Mouse (Mus musculus) MEL (cell line): ENCODE results near the gene Dhx38. TPM values are rescaled to one million over a fixed set of nuclear protein-coding genes. Genes with fewer than 3 reads are reported as not detected.

ENCODE experiments used
- DNase-seq: peaks from one replicate; pipeline ENCODE4 v3.0.0; 2011; ENCODE audit warnings: low read depth, low spot score
- H3K27ac ChIP-seq: 2 replicates; pipeline ENCODE4 v1.5.1; 2012; ENCODE audit warnings: low read depth, mild to moderate bottlenecking, control low read depth, low read length, moderate library complexity; ENCODE audit not compliant: control insufficient read depth
- H3K27me3 ChIP-seq, 2 experiments: fragments of 150-350 bp in 1 of 2; sonication (generic) in 1 of 2; 2 replicates each; pipeline ENCODE4 v1.6.1; 2012; ENCODE audit warnings: low read length in 2 of 2, mild to moderate bottlenecking in 2 of 2, improper control_type of control experiment in 1 of 2, moderate library complexity in 1 of 2; ENCODE audit not compliant: insufficient read depth in 2 of 2, control insufficient read depth in 1 of 2
- H3K36me3 ChIP-seq, 2 experiments: 2 replicates each; pipeline ENCODE4 v1.6.1; 2012 to 2014; ENCODE audit warnings: low read length in 2 of 2, improper control_type of control experiment in 1 of 2, inconsistent platforms in 1 of 2, mild to moderate bottlenecking in 1 of 2; ENCODE audit not compliant: insufficient read depth in 2 of 2, control insufficient read depth in 1 of 2
- H3K4me1 ChIP-seq, 2 experiments: fragments of 150-350 bp in 1 of 2; sonication (generic) in 1 of 2; 2 replicates each; pipeline ENCODE4 v1.6.1; 2012; ENCODE audit warnings: low read length in 2 of 2, improper control_type of control experiment in 1 of 2, mild to moderate bottlenecking in 1 of 2; ENCODE audit not compliant: insufficient read depth in 2 of 2, control insufficient read depth in 1 of 2
- H3K4me3 ChIP-seq, 2 experiments: fragments of 150-350 bp in 1 of 2; sonication (generic) in 1 of 2; 2 replicates each; pipeline ENCODE4 v1.5.1; 2012; ENCODE audit warnings: low read depth in 2 of 2, low read length in 2 of 2, mild to moderate bottlenecking in 2 of 2, moderate library complexity in 2 of 2, control low read depth in 1 of 2, improper control_type of control experiment in 1 of 2; ENCODE audit not compliant: control insufficient read depth in 1 of 2, insufficient read depth in 1 of 2
- H3K79me2 ChIP-seq: 2 replicates; pipeline ENCODE4 v1.6.1; 2012; ENCODE audit warnings: mild to moderate bottlenecking, low read length, moderate library complexity; ENCODE audit not compliant: control insufficient read depth, poor library complexity, insufficient read depth
- H3K9ac ChIP-seq: 2 replicates; pipeline ENCODE4 v1.6.1; 2012; ENCODE audit warnings: low read depth, mild to moderate bottlenecking, control low read depth, low read length, moderate library complexity; ENCODE audit not compliant: control insufficient read depth, poor library complexity, severe bottlenecking
- H3K9me3 ChIP-seq: fragments of 150-350 bp; sonication (generic); replicated peaks from 2 replicates; pipeline ENCODE4 v1.6.1; 2012; ENCODE audit warnings: mild to moderate bottlenecking, low read length, improper control_type of control experiment, moderate library complexity; ENCODE audit not compliant: insufficient read depth
- BHLHE40 ChIP-seq: IDR thresholded peaks from 2 replicates; pipeline ENCODE4 v1.6.1; 2012; ENCODE audit warnings: low read depth, mild to moderate bottlenecking, inconsistent platforms, low read length, improper control_type of control experiment, borderline replicate concordance
- CHD2 ChIP-seq: IDR thresholded peaks from 2 replicates; pipeline ENCODE4 v1.6.1; 2011; ENCODE audit warnings: low read length, improper control_type of control experiment
- CTCF ChIP-seq, 3 experiments: IDR thresholded peaks in 2 of 3; conservative IDR thresholded peaks in 1 of 3; 2 replicates each; pipeline ENCODE4 v1.5.1; 2011 to 2012; ENCODE audit warnings: low read length in 3 of 3, low read depth in 2 of 3, mild to moderate bottlenecking in 2 of 3, improper control_type of control experiment in 1 of 3, inconsistent platforms in 1 of 3, mixed read lengths in 1 of 3, moderate library complexity in 1 of 3; ENCODE audit not compliant: control insufficient read depth in 1 of 3, insufficient read depth in 1 of 3, poor library complexity in 1 of 3, severe bottlenecking in 1 of 3
- ETS1 ChIP-seq: IDR thresholded peaks from 2 replicates; pipeline ENCODE4 v1.6.1; 2012; ENCODE audit warnings: low read depth, mild to moderate bottlenecking, inconsistent platforms, low read length, improper control_type of control experiment, moderate library complexity
- GABPA ChIP-seq: IDR thresholded peaks from 2 replicates; pipeline ENCODE4 v1.6.1; 2012; ENCODE audit warnings: low read depth, mild to moderate bottlenecking, inconsistent platforms, low read length, improper control_type of control experiment, moderate library complexity
- KAT2A ChIP-seq: conservative IDR thresholded peaks from 2 replicates; pipeline ENCODE4 v1.6.1; 2012; ENCODE audit warnings: low read depth, low read length, improper control_type of control experiment, inconsistent platforms
- MAX ChIP-seq: IDR thresholded peaks from 2 replicates; pipeline ENCODE4 v1.6.1; 2011; ENCODE audit warnings: low read length, improper control_type of control experiment
- MAZ ChIP-seq: IDR thresholded peaks from 2 replicates; pipeline ENCODE4 v1.6.1; 2012; ENCODE audit warnings: low read depth, mild to moderate bottlenecking, inconsistent platforms, low read length, improper control_type of control experiment
- MYB ChIP-seq: IDR thresholded peaks from 2 replicates; pipeline ENCODE4 v1.6.1; 2011; ENCODE audit warnings: mild to moderate bottlenecking, low read depth, low read length, improper control_type of control experiment
- NRF1 ChIP-seq: IDR thresholded peaks from 2 replicates; pipeline ENCODE4 v1.6.1; 2014; ENCODE audit warnings: low read depth, mild to moderate bottlenecking, inconsistent platforms, low read length, improper control_type of control experiment, moderate library complexity; ENCODE audit not compliant: poor library complexity, insufficient read depth, severe bottlenecking
- POLR2AphosphoS5 ChIP-seq: IDR thresholded peaks from 2 replicates; pipeline ENCODE4 v1.6.1; 2012; ENCODE audit warnings: low read depth, borderline replicate concordance, mild to moderate bottlenecking, inconsistent platforms, low read length, moderate library complexity, mixed read lengths
- SIN3A ChIP-seq: IDR thresholded peaks from 2 replicates; pipeline ENCODE4 v1.6.1; 2012; ENCODE audit warnings: low read length, improper control_type of control experiment, inconsistent platforms
- SMC3 ChIP-seq: IDR thresholded peaks from 2 replicates; pipeline ENCODE4 v1.6.1; 2011; ENCODE audit warnings: low read depth, low read length, improper control_type of control experiment
- TAL1 ChIP-seq: IDR thresholded peaks from 2 replicates; pipeline ENCODE4 v1.6.1; 2012; ENCODE audit warnings: mild to moderate bottlenecking, inconsistent platforms, low read length, moderate library complexity, mixed read lengths
- TCF12 ChIP-seq: IDR thresholded peaks from 2 replicates; pipeline ENCODE4 v1.6.1; 2014; ENCODE audit warnings: low read depth, mild to moderate bottlenecking, inconsistent platforms, low read length, improper control_type of control experiment, moderate library complexity
- USF1 ChIP-seq: IDR thresholded peaks from 2 replicates; pipeline ENCODE4 v1.6.1; 2014; ENCODE audit warnings: low read depth, mild to moderate bottlenecking, inconsistent platforms, low read length, improper control_type of control experiment, moderate library complexity
- polyA plus RNA-seq, 2 experiments: library from polyadenylated mRNA; stranded (reverse) in 1 of 2; unstranded in 1 of 2; fragments of >175 nt in 1 of 2; fragments of >200 nt in 1 of 2; gene quantifications; 2 replicates each; pipeline versions ENCODE4 v1.2.1 to v1.2.4; 2012; ENCODE audit warnings: low replicate concordance in 2 of 2, low read depth in 1 of 2; ENCODE audit not compliant: insufficient read length in 2 of 2, insufficient read depth in 1 of 2, missing spikeins in 1 of 2
- total RNA-seq: library from RNA; depleted of rRNA; stranded (reverse); fragments of 300-350 nt; gene quantifications from 2 replicates; pipeline ENCODE4 v1.2.3, GENCODE M21; 2012

Gene Dhx38
- total and polyA plus RNA-seq, 3 experiments = 43.3 to 72.1 (median 54.6) TPM

- H3K9me3 ChIP-seq = no peaks in the 10 kb centered on the region
- DNase-seq = no peak
- no peak overlapping the region for H3K27ac ChIP-seq
- H3K4me3 ChIP-seq = no peak overlapping the region
- no peaks in the 10 kb centered on the region for H3K79me2 ChIP-seq
- no peaks in the 10 kb centered on the region for H3K36me3 ChIP-seq
- peaks cover 0 to 3% of the 10 kb centered on the region in 2 experiments; a peak in 1 of 4 replicates for H3K4me1 ChIP-seq
- no peaks in the 10 kb centered on the region for H3K27me3 ChIP-seq
- TF ChIP-seq SMC3 (no peak), TCF12 (no peak), NRF1 (no peak), MAZ (no peak), ETS1 (no peak), CHD2 (no peak), MYB (no peak), USF1 (no peak), CTCF (IDR thresholded peaks at IDR 0.05 in 2 of 3, conservative IDR thresholded peaks at IDR 0.05 in 1 of 3; ENCODE audit: control insufficient read depth in 1 of 3, insufficient read depth in 1 of 3, low read depth in 2 of 3, low read length in 3 of 3, poor library complexity in 1 of 3, severe bottlenecking in 1 of 3) (no peak), BHLHE40 (no peak)
- H3K9ac ChIP-seq = no peak overlapping the region
These were observed 10.7 kb upstream of the Dhx38 start for GRCm38 (mm10) chr8:109576311-109576710.

GRCm38 (mm10) chr8:109571139-109571538 is 5.5 kb upstream of the Dhx38 start:
- Histone ChIP-seq H3K79me2 (no peaks in the 10 kb centered on the region), H3K36me3 (peaks cover 0 to 4% of the 10 kb centered on the region in 2 experiments; a peak in 2 of 4 replicates), H3K27me3 (no peaks in the 10 kb centered on the region), H3K9ac (no peak overlapping the region), H3K4me3 (no peak overlapping the region), H3K27ac (no peak overlapping the region), H3K9me3 (no peaks in the 10 kb centered on the region), H3K4me1 (peaks cover 0 to 9% of the 10 kb centered on the region in 2 experiments; a peak in 2 of 4 replicates)
- DNase-seq = no peak
- no peak for TF ChIP-seq TAL1
- TF ChIP-seq POLR2AphosphoS5 = no peak

GRCm38 (mm10) chr8:109564766-109565165 is 895 bp downstream of the Dhx38 start:
- Histone ChIP-seq H3K4me3 (peak overlapping the region; percentile 75 to 91), H3K4me1 (peaks cover 3 to 14% of the 10 kb centered on the region in 2 experiments; a peak in 2 of 4 replicates), H3K9ac (peak overlapping the region; percentile 93)
- DNase-seq = peak; percentile 58
- TF ChIP-seq KAT2A (no peak), GABPA (no peak), MAZ (no peak), SIN3A (peak; percentile 59; the same call in 1 of the 2 replicates), MAX (no peak)
- TF ChIP-seq, all 39 proteins: peak for 1
- Histone ChIP-seq H3K36me3 (peaks cover 7 to 9% of the 10 kb centered on the region in 2 experiments; a peak in 3 of 4 replicates), H3K27me3 (no peaks in the 10 kb centered on the region), H3K27ac (peak overlapping the region; percentile 90), H3K79me2 (peaks cover 18% of the 10 kb centered on the region), H3K9me3 (no peaks in the 10 kb centered on the region)
